Mouse (Mus musculus) activated CD4-positive, CD25-positive, alpha-beta regulatory T cell, adult 9 weeks (primary cell): ENCODE measurements around the gene Disp1. TPM values are rescaled to one million over a fixed set of nuclear protein-coding genes. Genes with fewer than 3 reads are reported as not detected.

Source experiments
- polyA plus RNA-seq: library from polyadenylated mRNA; unstranded; fragments of 100-300 nt; shearing (Covaris generic); gene quantifications from one replicate; pipeline ENCODE4 v1.2.1, GENCODE M21; 2017

Disp1 gene
- 20.9 TPM for polyA plus RNA-seq

GRCm38 (mm10) chr1:183220796-183221718 lies at the start of gene Disp1:
Gene Disp1, minus strand, starts transcription at chr1:183221522.

Other genes starting within 250 kb of the Disp1 start
- gene Aida, start 75.1 kb upstream of the Disp1 start, polyA plus RNA-seq: 28.2 TPM
- 69.4 TPM for gene Brox, start 75.7 kb upstream of the Disp1 start, polyA plus RNA-seq
- 219 TPM for gene Mia3, start 148.0 kb upstream of the Disp1 start, polyA plus RNA-seq
- gene Taf1a, start 167.5 kb upstream of the Disp1 start, polyA plus RNA-seq: 27.5 TPM
- 0.12 TPM for gene Hhipl2, start 196.7 kb upstream of the Disp1 start, polyA plus RNA-seq